Mouse (Mus musculus) megakaryocyte, embryonic 14.5 days (primary cell): ENCODE measurements around the gene Bcas1.

Experiments
- FLI1 ChIP-seq: IDR thresholded peaks from 2 replicates; pipeline ENCODE4 v1.6.1; 2012; ENCODE audit warnings: low read length, inconsistent platforms, mixed read lengths
- GATA1 ChIP-seq: IDR thresholded peaks from 3 replicates; pipeline ENCODE4 v1.6.1; 2012; ENCODE audit warnings: mixed read lengths, low read length, inconsistent platforms, borderline replicate concordance

GRCm38 (mm10) chr2:170302825-170303224 is 124.8 kb downstream of the Bcas1 start:
- TF ChIP-seq FLI1 (no peak), GATA1 (no peak)
